Mouse (Mus musculus) heart, embryonic 14.5 days (tissue): ENCODE results near the gene Nckap5. TPM values are rescaled to one million over a fixed set of nuclear protein-coding genes. Genes with fewer than 3 reads are reported as not detected.

Source experiments
- ATAC-seq: fragments of 200-750 bp; cut with Nextera tagmentation; 2 replicates; pipeline ENCODE4 v1.8.0; 2017; ENCODE audit warnings: low read depth, moderate TSS enrichment; ENCODE audit not compliant: insufficient number of reproducible peaks, insufficient read depth, low FRiP score
- H3K27ac ChIP-seq, 2 experiments: fragments of 200-500 bp in 1 of 2; fragments of 300-500 bp in 1 of 2; sonication (generic) in 1 of 2; replicated peaks in 1 of 2; 2 replicates each; pipeline ENCODE4 v1.5.1; 2012 to 2014; ENCODE audit warnings: low read depth in 2 of 2, low read length in 2 of 2, control low read depth in 1 of 2, mild to moderate bottlenecking in 1 of 2, mixed read lengths in 1 of 2; ENCODE audit not compliant: control insufficient read depth in 1 of 2, insufficient read depth in 1 of 2
- H3K27me3 ChIP-seq: fragments of 300-500 bp; sonication (generic); 2 replicates; pipeline ENCODE4 v1.6.1; 2014; ENCODE audit warnings: mild to moderate bottlenecking, low read length, control low read depth; ENCODE audit not compliant: control insufficient read depth, insufficient read depth
- H3K36me3 ChIP-seq: fragments of 300-500 bp; sonication (generic); 2 replicates; pipeline ENCODE4 v1.6.1; 2014; ENCODE audit warnings: mild to moderate bottlenecking, control low read depth, low read length, mixed read lengths; ENCODE audit not compliant: control insufficient read depth, insufficient read depth
- H3K4me1 ChIP-seq, 2 experiments: fragments of 200-500 bp in 1 of 2; fragments of 300-500 bp in 1 of 2; sonication (generic) in 1 of 2; 2 replicates each; pipeline ENCODE4 v1.6.1; 2012 to 2014; ENCODE audit warnings: low read length in 2 of 2, control low read depth in 1 of 2, mixed read lengths in 1 of 2; ENCODE audit not compliant: control insufficient read depth in 2 of 2, insufficient read depth in 2 of 2
- H3K4me2 ChIP-seq: fragments of 300-500 bp; sonication (generic); 2 replicates; pipeline ENCODE4 v1.6.1; 2014; ENCODE audit warnings: mild to moderate bottlenecking, low read length
- H3K4me3 ChIP-seq, 2 experiments: fragments of 200-500 bp in 1 of 2; fragments of 300-500 bp in 1 of 2; sonication (generic) in 1 of 2; 2 replicates each; pipeline ENCODE4 v1.5.1; 2012 to 2014; ENCODE audit warnings: low read length in 2 of 2, mild to moderate bottlenecking in 2 of 2, control low read depth in 1 of 2, low read depth in 1 of 2, moderate library complexity in 1 of 2; ENCODE audit not compliant: control insufficient read depth in 1 of 2, insufficient read depth in 1 of 2
- H3K9ac ChIP-seq: fragments of 300-500 bp; sonication (generic); 2 replicates; pipeline ENCODE4 v1.6.1; 2014; ENCODE audit warnings: mild to moderate bottlenecking, low read length
- H3K9me3 ChIP-seq: fragments of 300-500 bp; sonication (generic); 2 replicates; pipeline ENCODE4 v1.6.1; 2016; ENCODE audit warnings: low read length, control low read depth; ENCODE audit not compliant: control insufficient read depth
- WGBS: fragments of 180-500 bp; shearing (Covaris S2); extraction: QIAGEN DNeasy Blood & Tissue Kit; methylation state at CpG from one replicate; pipeline ENCODE4 v1.1.7; 2014; 5-methylcytosine and 5-hydroxymethylcytosine counted together
- polyA plus RNA-seq: library from polyadenylated mRNA; unstranded; fragments of >200 nt; fragmentation: Nextera tagmentation; extraction: Ambion mirVana; gene quantifications from 2 replicates; pipeline ENCODE4 v1.2.1, GENCODE M21; 2014

The Nckap5 gene
- polyA plus RNA-seq, 1 experiment from 2014 or later, result 9.4 TPM

GRCm38 (mm10) chr1:126491412-126491811 lies 339.2 kb downstream of the Nckap5 start:
- no peaks in the 10 kb centered on the region; a peak in 1 of 4 replicates for H3K4me1 ChIP-seq
- no peaks in the 10 kb centered on the region for H3K9me3 ChIP-seq
- H3K27me3 ChIP-seq, result peaks cover 12% of the 10 kb centered on the region
- no peak for ATAC-seq
- no peak overlapping the region for H3K4me3 ChIP-seq
- H3K4me2 ChIP-seq, result no peak overlapping the region
- 72% methylated on average over 5 of the region's 5 CpGs for WGBS
- H3K36me3 ChIP-seq, result no peaks in the 10 kb centered on the region
- H3K9ac ChIP-seq, result no peak overlapping the region
- H3K27ac ChIP-seq, result no peak overlapping the region

DNA sequence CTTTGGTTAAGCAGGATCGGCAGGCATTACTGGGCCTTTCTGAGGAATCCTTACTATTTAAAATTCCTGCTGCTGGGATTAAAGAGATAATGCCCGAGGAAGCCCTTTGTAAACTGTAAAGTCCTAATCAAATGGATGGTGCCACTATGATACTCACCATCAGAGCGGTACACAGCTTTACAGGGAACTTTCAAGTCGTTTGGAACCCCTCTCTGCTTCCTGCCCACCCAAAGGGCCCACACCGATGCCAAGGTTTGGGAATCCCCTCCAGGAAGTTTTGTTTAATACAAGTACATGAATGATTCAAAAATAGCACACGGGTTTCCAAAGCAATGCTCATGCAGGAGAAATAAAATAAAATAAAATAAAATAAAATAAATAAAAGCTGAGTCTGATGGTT lies 340.3 kb downstream of the Nckap5 start:
- H3K4me2 ChIP-seq, result no peak overlapping the region
- no peaks in the 10 kb centered on the region for H3K9me3 ChIP-seq
- H3K4me3 ChIP-seq, result no peak overlapping the region
- H3K36me3 ChIP-seq, result no peaks in the 10 kb centered on the region
- peaks cover 12% of the 10 kb centered on the region for H3K27me3 ChIP-seq
- no peak overlapping the region for H3K9ac ChIP-seq
- WGBS, result 50% methylated on average over 6 of the region's 6 CpGs
- H3K27ac ChIP-seq, result no peak overlapping the region
- ATAC-seq, result no peak
- H3K4me1 ChIP-seq, result no peaks in the 10 kb centered on the region; a peak in 1 of 4 replicates

DNA sequence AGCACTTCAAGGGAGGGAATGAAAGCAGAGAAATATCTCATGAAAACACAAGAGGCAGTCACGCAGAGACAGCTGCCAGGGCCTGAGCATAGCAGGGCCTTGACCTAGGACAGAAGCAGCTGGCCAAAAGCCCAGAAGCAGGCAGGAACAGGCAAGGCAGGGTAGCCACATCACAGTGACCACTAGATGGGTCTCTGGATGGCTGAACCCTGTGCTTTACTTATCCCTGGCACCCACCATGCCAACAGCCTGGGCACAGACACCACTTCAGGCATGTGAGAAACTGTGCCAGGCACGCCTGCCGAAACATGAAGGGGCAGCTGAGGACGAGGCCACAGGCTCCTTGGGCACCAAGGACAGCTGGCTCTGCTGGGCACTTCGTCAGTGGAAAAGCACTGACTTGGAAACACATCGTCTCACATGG lies 345.9 kb downstream of the Nckap5 start:
- H3K9ac ChIP-seq, result no peak overlapping the region
- H3K4me3 ChIP-seq, result no peak overlapping the region
- H3K27me3 ChIP-seq, result no peaks in the 10 kb centered on the region
- H3K4me1 ChIP-seq, result peaks cover 0 to 2% of the 10 kb centered on the region in 2 experiments; a peak in 1 of 4 replicates
- H3K27ac ChIP-seq, result no peak overlapping the region
- no peaks in the 10 kb centered on the region for H3K9me3 ChIP-seq
- no peaks in the 10 kb centered on the region for H3K36me3 ChIP-seq
- ATAC-seq, result no peak
- WGBS, result 75% methylated on average over 6 of the region's 6 CpGs
- no peak overlapping the region for H3K4me2 ChIP-seq

GRCm38 (mm10) chr1:126483665-126484064 lies 346.9 kb downstream of the Nckap5 start:
- Histone ChIP-seq H3K36me3 (no peaks in the 10 kb centered on the region), H3K9ac (no peak overlapping the region), H3K27me3 (no peaks in the 10 kb centered on the region), H3K27ac (no peak overlapping the region), H3K4me2 (no peak overlapping the region), H3K9me3 (no peaks in the 10 kb centered on the region), H3K4me1 (peaks cover 0 to 2% of the 10 kb centered on the region in 2 experiments; a peak in 1 of 4 replicates), H3K4me3 (no peak overlapping the region)
- no peak for ATAC-seq
- 72% methylated on average over 3 of the region's 3 CpGs for WGBS

DNA sequence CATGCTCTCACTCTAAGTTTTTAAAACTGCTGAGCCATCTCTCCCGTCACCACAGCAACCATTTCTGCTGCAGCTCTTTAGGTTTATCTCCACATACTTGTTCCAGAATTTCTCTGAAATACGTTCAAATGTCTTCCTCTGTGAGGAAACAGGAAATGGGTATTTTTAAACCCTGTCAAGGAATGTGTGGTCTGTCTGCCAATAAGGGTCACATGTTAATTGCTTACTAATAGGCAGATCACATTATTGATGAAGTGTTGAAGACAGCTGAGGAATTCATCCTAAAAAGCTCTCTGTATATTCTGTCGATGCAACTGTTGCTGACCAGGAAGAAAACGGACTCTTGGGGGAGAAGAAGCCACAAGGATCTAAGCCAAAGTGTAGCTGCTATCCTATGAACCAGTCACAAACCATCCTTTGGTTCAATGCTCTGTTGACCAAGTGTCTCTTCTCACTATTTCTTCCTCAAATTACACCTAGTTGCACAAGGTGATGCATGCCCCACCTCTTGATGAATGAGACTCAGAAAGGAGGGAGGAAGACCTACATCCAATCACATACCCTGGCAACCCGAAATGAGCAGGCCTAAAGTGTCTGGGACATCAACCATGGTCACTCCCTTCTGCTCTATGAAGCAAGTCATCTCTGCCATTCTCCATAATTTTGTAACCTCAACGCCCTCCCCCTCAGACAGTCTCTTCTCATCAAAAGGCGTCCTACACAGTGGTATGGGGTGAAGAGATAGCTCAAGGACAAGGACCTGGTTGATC lies 349.0 kb downstream of the Nckap5 start:
- H3K27me3 ChIP-seq, result no peaks in the 10 kb centered on the region
- 67% methylated on average over 7 of the region's 7 CpGs for WGBS
- H3K4me3 ChIP-seq, result no peak overlapping the region
- ATAC-seq, result no peak
- peaks cover 0 to 2% of the 10 kb centered on the region in 2 experiments; a peak in 1 of 4 replicates for H3K4me1 ChIP-seq
- H3K4me2 ChIP-seq, result no peak overlapping the region
- no peaks in the 10 kb centered on the region for H3K36me3 ChIP-seq
- H3K9ac ChIP-seq, result no peak overlapping the region
- H3K27ac ChIP-seq, result no peak overlapping the region
- H3K9me3 ChIP-seq, result no peaks in the 10 kb centered on the region

DNA sequence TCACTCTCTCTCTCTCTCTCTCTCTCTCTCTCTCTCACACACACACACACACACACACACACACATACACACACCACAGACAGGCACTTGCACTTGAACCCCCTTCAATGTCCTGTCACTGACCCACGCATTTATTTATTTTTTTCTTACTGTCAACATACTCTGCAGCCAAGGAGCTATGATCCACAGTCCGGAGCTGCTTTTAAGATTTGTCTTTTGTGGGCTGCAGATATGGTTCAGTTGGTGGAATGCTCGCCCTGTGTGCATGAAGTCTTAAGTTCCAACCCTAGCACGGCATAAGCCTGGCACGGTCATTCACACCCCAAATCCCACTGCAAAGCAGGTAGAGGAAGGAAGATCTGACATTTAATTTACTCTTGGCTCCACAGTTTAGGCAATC lies 357.6 kb downstream of the Nckap5 start:
- Histone ChIP-seq H3K9ac (no peak overlapping the region), H3K4me1 (no peaks in the 10 kb centered on the region), H3K27ac (no peak overlapping the region), H3K36me3 (no peaks in the 10 kb centered on the region), H3K4me2 (no peak overlapping the region), H3K4me3 (no peak overlapping the region), H3K27me3 (no peaks in the 10 kb centered on the region), H3K9me3 (no peaks in the 10 kb centered on the region)
- no peak for ATAC-seq
- 73% methylated on average over 5 of the region's 5 CpGs for WGBS

- H3K27ac ChIP-seq, result no peak overlapping the region
- ATAC-seq, result no peak
- H3K27me3 ChIP-seq, result no peaks in the 10 kb centered on the region
- H3K4me3 ChIP-seq, result no peak overlapping the region
- H3K4me1 ChIP-seq, result no peaks in the 10 kb centered on the region
- H3K9ac ChIP-seq, result no peak overlapping the region
- no peaks in the 10 kb centered on the region for H3K9me3 ChIP-seq
- H3K36me3 ChIP-seq, result no peaks in the 10 kb centered on the region
- H3K4me2 ChIP-seq, result no peak overlapping the region
- 82% methylated on average over 2 of the region's 2 CpGs for WGBS
These were observed 359.2 kb downstream of the Nckap5 start for GRCm38 (mm10) chr1:126471419-126471818.

- H3K27me3 ChIP-seq, result no peaks in the 10 kb centered on the region
- H3K9ac ChIP-seq, result no peak overlapping the region
- no peak overlapping the region for H3K27ac ChIP-seq
- no peaks in the 10 kb centered on the region for H3K36me3 ChIP-seq
- H3K9me3 ChIP-seq, result no peaks in the 10 kb centered on the region
- no peak overlapping the region for H3K4me2 ChIP-seq
- 62% methylated on average over 2 of the region's 2 CpGs for WGBS
- no peak overlapping the region for H3K4me3 ChIP-seq
- H3K4me1 ChIP-seq, result no peaks in the 10 kb centered on the region
- no peak for ATAC-seq
These were observed 359.7 kb downstream of the Nckap5 start for GRCm38 (mm10) chr1:126470883-126471282.
